Mouse (Mus musculus) yolk sac, embryonic 10.5 days (tissue): ENCODE results near the gene Cyth1.

Experiments used
- DNase-seq: peaks from one replicate; pipeline ENCODE4 v3.0.0-alpha.2; 2017; ENCODE audit warnings: low spot score

Cyth1 gene

DNA sequence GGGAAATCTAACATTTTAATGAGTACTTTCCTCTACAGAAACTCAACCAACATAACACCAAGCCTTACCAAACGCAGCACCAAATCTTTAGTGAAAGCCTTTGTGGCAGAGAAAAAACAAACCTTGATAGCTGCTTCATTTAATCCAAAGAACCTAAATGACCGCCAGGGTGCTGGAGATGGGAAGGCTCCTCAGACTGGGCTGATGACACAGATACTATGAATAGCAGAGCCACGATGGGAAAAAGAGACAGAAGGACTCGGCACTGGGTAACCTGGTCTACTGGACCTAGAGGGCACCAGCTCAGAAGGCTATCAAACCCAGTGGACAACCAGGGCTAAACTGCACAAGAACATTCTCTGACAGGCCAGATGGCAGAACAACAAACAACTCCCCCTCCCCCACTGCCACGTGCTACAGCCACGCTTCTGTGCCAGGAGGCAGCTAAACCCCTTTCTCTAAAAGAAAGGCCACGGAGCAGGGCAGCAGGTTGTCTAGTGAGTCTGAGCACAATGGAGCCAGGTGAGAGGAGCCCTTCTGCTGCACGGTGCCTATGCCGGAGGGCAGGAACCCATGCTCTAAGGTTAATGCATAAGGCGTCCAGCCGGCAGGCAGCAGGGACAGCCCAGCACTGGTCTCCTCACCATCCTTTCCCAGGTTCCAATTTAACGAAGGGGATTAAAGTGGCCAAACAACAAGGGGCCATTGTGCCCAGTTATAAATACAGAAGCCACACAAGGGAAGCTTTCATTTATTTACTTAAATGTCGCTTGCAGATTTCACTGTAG, 50.7 kb downstream of the Cyth1 start:
- DNase-seq, result no peak

DNA sequence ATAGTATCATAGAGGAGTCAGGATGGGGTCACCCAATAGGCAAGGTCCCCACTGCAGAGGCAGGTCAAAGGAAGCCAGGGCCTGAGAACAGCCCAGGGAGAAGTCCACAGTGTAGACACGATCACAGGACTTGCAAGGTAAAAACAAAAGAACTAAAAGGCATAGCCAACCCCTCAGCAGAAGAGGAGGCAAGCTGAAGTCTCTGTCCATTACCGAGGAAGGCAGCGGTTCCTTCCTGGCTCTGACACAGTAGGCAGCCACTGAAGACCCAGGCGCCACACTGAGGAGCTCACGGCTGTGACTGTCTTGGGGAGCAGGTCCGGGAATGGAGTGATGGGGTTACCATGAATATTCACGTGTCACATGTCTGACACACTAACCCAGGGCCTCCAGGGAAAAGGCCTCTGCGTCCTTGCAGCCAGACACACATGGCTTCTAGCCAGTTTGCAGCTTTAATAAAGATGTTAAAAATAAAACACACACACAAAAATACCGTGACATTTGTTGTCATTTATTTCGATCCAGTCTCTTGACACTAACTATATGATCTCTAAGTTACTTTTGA, 51.5 kb downstream of the Cyth1 start:
- no peak for DNase-seq

DNA sequence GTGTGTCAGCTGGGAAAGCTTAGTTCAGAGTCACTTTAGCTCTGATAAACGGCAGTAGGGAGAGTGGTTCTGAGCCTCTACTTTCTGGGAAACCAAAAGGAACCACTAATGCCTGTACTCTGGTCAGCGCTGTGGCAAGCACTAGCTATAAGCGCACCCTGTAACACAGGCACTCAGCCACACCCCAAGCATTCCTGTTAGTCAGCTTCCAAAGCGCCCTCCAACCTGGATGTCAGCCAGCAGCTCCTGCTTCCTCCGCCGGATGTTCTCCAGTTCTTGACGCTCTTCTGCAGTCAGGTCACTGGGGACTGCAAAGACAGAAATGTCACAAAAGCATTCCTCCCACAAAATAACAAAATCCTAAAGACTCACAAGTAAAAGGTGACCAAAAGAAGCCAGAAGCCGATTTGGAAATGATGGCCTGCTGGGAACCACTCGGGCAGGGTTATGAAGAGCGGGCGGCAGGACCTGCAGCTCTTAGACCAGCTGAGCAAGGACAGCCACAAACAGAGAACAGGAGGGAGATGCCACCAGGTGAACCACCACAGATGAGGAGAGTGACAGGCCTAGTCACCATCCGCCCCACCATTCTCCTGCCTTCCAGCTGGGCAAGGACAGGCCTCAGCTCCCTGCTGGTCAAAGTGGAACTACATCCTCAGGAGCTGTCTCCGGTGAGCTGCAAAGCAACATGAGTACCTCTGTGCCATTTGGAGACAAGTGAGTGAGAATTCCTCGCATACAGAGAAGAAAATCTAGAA, 54.8 kb downstream of the Cyth1 start:
- DNase-seq, result no peak

- DNase-seq, result no peak
These were observed 55.4 kb downstream of the Cyth1 start for GRCm38 (mm10) chr11:118192973-118193372.

DNA sequence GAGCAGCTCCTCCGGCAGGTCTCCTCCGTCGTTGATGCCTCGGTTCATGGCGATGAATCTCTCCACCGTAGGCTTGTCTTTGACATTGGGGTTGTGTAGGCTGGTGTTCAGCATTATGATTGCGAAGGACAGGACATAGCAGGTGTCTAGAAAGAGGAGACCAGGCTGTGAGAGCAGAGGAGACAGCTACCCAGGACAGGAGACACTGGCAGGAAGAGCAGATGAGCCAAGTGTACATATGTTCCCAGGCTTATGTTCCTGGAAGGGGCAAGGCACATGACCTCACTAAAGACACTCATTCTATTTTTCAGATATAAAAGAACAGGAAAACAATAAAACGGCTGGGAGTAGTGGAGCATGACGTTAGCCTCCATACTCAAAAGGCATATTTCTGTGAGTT, 65.6 kb downstream of the Cyth1 start:
- DNase-seq, result no peak

- no peak for DNase-seq
These were observed 66.0 kb downstream of the Cyth1 start for GRCm38 (mm10) chr11:118182353-118182752.

DNA sequence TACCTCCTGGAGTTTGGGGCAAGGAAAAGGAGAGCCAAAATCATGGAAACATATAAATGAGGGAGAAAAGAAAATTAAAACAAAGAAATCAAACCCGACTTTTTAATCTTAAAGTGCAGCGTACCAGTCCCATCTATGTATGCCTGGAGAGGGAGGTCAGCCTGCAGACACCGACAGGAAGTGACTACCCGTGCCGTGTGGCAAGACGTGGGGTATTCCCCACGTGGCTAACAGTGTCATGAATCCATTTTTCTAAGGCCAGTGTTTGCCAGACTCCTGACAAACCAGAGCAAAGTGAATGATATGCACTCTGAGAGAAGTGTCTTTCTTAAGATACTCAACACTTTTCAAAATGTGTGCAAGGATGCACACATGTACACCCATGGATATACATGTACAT, 68.2 kb downstream of the Cyth1 start:
- no peak for DNase-seq

DNA sequence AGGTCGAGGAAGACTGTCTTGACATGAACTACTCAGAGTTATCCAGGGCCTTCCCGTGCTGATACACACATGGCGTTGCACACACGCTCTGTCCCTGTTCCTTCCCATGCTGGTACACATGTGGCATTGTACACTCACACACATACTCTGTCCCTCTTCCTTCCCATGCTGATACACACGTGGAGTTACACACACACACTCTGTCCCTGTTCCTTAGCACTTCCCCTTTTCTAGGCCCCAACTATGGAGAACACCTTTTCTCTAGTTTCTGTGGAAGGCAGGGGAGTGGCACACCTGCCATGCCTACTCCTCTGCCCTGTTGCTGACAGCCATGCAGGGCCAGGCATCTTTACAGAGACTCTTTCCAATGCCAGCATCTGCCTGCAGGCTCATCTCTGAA, 70.2 kb downstream of the Cyth1 start:
- no peak for DNase-seq

DNA sequence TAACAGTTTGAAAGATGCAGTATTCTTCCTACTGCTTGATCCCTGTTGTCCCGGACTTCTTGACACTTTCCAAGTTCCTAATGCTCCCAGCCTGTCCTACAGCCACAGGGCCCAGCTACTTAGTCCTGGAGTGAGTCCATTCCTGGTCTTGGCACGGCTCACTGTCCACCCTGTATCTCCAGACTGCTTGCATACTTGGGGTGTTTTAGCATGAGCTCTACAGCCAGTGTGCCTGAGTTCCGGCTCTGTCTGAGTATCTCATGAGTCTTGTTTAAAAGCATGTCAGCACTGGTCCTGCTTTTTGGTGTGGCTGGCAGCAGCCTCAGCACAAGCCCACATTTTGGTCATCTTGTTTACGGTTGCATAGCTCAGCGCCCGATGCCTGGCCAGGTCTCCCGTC, 73.6 kb downstream of the Cyth1 start:
- peak; percentile 17 for DNase-seq

DNA sequence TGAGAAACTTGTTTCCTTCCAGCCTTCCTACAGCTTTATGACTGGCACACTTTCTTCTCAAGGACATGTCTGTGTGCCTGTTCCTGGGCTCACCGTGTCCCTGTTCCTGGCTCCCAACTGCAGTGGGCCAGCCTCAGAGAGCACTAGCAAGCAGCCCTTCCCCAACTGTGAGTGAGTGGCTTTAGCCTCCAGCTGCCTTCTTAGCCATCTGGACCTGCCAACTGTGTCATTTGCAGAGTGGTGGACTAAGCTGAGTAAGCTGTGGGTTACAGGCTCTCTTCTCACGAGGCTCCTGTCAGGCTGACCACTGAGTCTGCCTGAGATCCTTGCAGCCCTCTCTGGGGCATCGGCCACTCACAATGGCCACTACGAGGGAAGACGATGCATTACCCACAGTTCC, 75.6 kb downstream of the Cyth1 start:
- DNase-seq, result no peak

GRCm38 (mm10) chr11:118170333-118170732, 78.1 kb downstream of the Cyth1 start:
- DNase-seq, result no peak

GRCm38 (mm10) chr11:118168714-118169113, 79.7 kb downstream of the Cyth1 start:
- DNase-seq, result no peak

DNA sequence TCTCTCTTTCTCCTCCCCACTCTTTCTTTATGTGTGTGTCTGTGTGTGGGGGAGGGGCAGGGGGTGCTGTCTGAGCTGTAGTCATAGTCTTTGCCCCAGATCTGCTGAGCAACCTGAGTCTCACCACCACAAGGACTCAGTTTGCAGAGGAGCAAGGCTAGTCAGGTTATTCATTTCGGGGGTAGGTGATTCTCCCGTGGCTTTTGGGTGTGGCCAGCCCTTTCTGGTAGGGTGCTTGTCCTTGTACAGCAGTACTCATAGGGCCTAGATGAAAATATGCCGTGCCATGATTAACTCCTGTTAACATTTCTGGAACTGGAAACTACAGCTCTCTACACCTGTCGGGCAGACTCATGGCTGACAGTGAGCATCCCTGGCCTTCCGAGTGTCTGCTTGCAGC, 81.8 kb downstream of the Cyth1 start:
- no peak for DNase-seq

GRCm38 (mm10) chr11:118165681-118166080, 82.7 kb downstream of the Cyth1 start:
- DNase-seq, result no peak

GRCm38 (mm10) chr11:118164566-118164965, 83.8 kb downstream of the Cyth1 start:
- no peak for DNase-seq

- DNase-seq, result no peak
These were observed 86.1 kb downstream of the Cyth1 start for GRCm38 (mm10) chr11:118162245-118162644.

DNA sequence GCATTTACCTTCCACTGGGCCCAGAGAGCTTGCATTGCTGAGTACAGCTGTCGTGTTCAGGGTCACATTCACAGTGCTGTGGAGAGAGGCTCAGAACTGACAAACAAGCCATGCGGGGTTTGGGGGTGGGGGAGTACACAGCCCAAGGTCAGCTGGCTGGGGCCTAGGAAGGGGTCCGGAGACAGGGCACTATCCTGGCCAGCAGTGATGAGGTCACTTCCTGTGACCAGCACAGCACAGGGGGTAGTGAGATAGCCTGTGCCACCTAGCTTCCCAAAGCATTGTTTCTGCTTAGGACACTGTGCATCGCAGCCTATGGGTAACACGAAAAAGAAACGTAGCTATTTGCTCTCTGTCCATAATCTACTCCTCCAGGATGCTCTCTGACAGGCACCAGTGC, 87.2 kb downstream of the Cyth1 start:
- DNase-seq, result no peak

DNA sequence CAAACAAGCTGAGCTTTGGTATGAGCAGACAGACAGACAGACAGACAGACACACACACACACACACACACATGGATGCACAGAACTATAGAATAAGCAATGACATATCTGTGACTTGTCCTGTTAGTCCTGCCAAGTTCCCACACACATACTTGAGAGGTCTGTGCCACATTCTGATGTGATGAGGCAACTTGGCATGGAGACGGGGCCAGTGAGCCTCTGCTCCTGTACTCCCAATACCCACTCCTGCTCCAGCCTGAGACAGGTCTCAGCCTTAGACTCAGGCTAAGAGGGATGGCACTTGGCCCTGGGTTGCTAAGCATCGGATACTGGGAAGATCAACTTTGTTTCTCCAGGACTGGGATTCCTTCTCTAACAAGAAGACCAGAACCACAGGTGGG, 87.6 kb downstream of the Cyth1 start:
- no peak for DNase-seq

GRCm38 (mm10) chr11:118158753-118159152, 89.6 kb downstream of the Cyth1 start:
- no peak for DNase-seq

DNA sequence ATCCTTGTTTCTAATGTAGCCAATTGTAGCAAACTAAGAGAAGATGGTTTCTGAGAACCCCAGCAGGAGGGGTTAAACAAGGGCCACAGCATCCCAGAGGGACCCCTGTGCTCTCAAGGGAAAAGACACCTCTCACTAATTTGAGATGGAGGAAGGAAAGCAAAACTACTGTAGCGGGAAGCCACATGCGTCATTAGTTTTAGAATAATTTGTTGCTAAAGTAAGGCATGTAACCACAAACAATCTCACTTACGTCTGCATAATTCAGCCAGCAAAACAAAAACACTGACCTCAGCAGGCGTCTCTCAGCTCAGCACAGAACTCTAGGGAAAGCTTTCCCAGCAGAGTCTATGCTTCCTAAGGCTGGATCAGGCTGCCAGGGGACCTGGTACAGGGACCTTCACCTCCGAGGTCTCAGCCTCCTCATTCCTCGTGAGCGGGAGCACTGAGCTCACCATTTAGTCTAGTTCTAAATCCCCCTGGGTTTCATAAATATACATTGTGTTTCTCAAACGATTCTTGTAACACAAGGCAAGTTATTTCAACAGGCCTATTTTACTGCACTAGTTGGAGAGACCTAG, 91.8 kb downstream of the Cyth1 start:
- no peak for DNase-seq

GRCm38 (mm10) chr11:118152964-118153363, 95.4 kb downstream of the Cyth1 start:
- no peak for DNase-seq

DNA sequence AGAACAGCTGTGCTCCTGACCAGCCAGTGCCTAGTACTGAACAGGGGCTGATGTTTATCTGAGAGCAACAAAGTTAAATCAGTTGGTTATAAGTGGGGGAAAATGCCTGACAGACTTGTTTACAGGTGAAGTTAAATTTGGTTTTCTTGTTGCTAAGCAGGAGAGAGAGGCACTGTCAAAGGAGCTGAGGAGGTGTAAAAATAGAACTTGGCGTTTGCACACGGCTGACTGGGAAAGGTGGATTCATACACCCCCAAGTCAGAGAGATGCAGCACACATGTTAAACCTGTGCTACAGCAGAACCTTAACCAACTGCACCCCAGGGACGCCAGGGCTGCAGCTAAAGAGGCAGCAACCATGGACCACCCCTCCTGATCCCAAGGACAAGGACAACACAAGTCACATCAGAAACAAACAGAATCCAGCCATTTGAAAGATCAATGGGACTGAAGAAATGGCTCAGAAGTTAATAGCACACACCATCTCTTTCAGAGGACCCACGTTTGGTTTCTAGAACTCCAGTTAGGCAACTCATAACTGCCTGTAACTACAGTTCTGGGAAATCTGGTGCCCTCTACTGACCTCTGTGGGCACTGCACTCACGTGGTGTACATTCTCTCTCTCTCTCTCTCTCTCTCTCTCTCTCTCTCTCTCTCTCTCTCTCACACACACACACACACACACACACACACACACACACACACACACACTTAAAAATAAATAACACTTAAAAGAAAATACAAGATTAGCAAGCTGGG, 96.8 kb downstream of the Cyth1 start:
- no peak for DNase-seq
